Mouse (Mus musculus) left cerebral cortex, adult 11 months (tissue): ENCODE measurements around the gene Glrx3.
A peak's percentile ranks its signal among the peaks of the same experiment; 100 is the strongest.
"Not testable (repeated sequence)": the region's sequence is repeated elsewhere in the genome, so short reads cannot be mapped to it uniquely, and the experiment has no call there.

Source experiments
- DNase-seq: peaks from one replicate; pipeline ENCODE4 v3.0.0; 2022; ENCODE audit warnings: low spot score

Gene Glrx3

GRCm38 (mm10) chr7:137437440-137438178, at the start of gene Glrx3:
TSS of gene Glrx3 (plus strand) at chr7:137437614.
- DNase-seq, result peak; percentile 91

- no peak for DNase-seq
Observed at GRCm38 (mm10) chr7:137387863-137388262, 49.6 kb upstream of the Glrx3 start.

- DNase-seq, result no peak
Observed at GRCm38 (mm10) chr7:137395421-137395820, 42.0 kb upstream of the Glrx3 start.

GRCm38 (mm10) chr7:137397361-137397910, 40.0 kb upstream of the Glrx3 start:
- DNase-seq, result no peak

- no peak for DNase-seq
Observed at GRCm38 (mm10) chr7:137398973-137399372, 38.4 kb upstream of the Glrx3 start.

GRCm38 (mm10) chr7:137404146-137404545, 33.3 kb upstream of the Glrx3 start:
- no peak for DNase-seq

GRCm38 (mm10) chr7:137407428-137408058, 29.9 kb upstream of the Glrx3 start:
- no peak for DNase-seq

GRCm38 (mm10) chr7:137410337-137411197, 26.8 kb upstream of the Glrx3 start, which contains the start of gene 9430038I01Rik:
TSS of gene 9430038I01Rik (minus strand) at chr7:137410762.
- DNase-seq, result peak; percentile 95

- DNase-seq, result no peak
Observed at GRCm38 (mm10) chr7:137414710-137415109, 22.7 kb upstream of the Glrx3 start.

- no peak for DNase-seq
Observed at GRCm38 (mm10) chr7:137420550-137420949, 16.9 kb upstream of the Glrx3 start.

- DNase-seq, result no peak
Observed at GRCm38 (mm10) chr7:137421236-137421635, 16.2 kb upstream of the Glrx3 start.

GRCm38 (mm10) chr7:137426693-137427092, 10.7 kb upstream of the Glrx3 start:
- no peak for DNase-seq

GRCm38 (mm10) chr7:137431769-137432603, 5.4 kb upstream of the Glrx3 start:
- DNase-seq, result no peak

- no peak for DNase-seq
Observed at GRCm38 (mm10) chr7:137436901-137437300, 513 bp upstream of the Glrx3 start.

GRCm38 (mm10) chr7:137438179-137438550, 751 bp downstream of the Glrx3 start:
- peak; percentile 24 for DNase-seq

GRCm38 (mm10) chr7:137438962-137439361, 1.5 kb downstream of the Glrx3 start:
- DNase-seq, result not testable (repeated sequence)

- no peak for DNase-seq
Observed at GRCm38 (mm10) chr7:137442951-137443350, 5.5 kb downstream of the Glrx3 start.

GRCm38 (mm10) chr7:137445321-137445720, 7.9 kb downstream of the Glrx3 start:
- no peak for DNase-seq

- no peak for DNase-seq
Observed at GRCm38 (mm10) chr7:137461396-137461795, 24.0 kb downstream of the Glrx3 start.

GRCm38 (mm10) chr7:137468174-137468573, 30.8 kb downstream of the Glrx3 start:
- peak; percentile 33 for DNase-seq

GRCm38 (mm10) chr7:137471431-137472120, 34.2 kb downstream of the Glrx3 start:
- no peak for DNase-seq
